Mouse (Mus musculus): ENCODE results near the gene G6pdx.
A peak's percentile ranks its signal among the peaks of the same experiment; 100 is the strongest.

G6pdx gene

GRCm38 (mm10) chrX:74428826-74429276 is at the start of gene G6pdx:
TSS of gene G6pdx (minus strand) at chrX:74429194.
- DNase-seq (ENCODE audit: low read depth in 2 of 2, low spot score in 2 of 2), result peak; percentile 82 to 86

DNA sequence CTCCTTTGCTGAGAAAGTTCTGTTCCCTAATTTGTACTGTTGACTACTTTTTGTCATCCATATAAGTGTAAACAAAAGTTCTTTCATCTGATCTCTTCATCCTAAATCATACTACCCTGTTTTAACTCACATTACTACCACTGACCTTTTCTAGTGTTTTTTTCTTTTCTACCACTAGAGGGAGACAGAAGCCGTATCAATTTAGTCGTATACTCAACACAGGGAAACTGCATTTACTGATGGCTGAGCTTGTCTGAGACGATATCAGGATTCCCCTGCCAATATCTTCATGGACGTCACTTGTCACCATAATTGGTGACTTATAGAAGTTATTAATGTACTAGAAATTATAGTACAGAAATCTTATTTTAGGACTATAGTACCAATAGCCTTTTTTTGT is 23.8 kb upstream of the G6pdx start:
- peak in 1 of 2 experiments; percentile 10 for DNase-seq (ENCODE audit: low read depth in 2 of 2, low spot score in 2 of 2)

DNA sequence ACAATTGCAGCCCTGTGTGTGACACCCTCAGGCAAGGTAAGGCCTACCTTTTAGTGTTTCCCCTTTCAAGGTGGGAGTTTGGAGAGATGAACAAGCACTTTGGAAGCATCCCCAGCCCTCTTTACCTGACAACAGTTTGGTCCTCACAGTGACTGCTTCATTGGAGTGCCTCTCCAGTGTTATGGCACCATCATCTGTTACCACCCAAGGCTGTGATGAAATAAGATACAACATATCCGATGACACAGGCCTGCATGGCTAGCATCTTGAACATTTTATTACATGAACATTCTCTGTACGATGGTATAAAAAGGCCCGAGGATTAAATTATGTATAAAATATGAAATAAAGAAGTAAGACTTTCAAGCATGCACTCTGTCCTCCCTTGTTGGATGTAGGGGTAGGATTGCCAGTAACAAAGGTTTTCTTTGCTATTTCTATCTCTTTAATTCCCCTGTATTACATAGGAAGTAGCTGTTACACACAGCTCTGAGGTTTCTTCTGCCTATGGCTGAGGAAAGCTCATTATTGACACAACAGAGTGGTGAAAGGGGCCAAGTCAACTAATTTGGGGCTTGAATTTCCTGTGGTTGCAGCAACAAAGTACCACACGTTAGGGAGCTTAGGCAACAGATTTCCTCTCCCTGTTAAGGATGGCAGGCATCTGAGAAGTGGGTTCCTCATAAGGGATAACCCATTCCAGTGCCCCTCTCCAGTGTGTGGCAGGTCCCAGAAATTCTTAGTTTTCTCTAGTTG is 22.3 kb upstream of the G6pdx start:
- DNase-seq (ENCODE audit: low read depth in 2 of 2, low spot score in 2 of 2), result no peak

- peak; percentile 48 to 58 for DNase-seq (ENCODE audit: low read depth in 2 of 2, low spot score in 2 of 2)
Measured at GRCm38 (mm10) chrX:74429290-74429821, 362 bp upstream of the G6pdx start.

GRCm38 (mm10) chrX:74428146-74428825 is 708 bp downstream of the G6pdx start:
- DNase-seq (ENCODE audit: low read depth in 2 of 2, low spot score in 2 of 2), result no peak

DNA sequence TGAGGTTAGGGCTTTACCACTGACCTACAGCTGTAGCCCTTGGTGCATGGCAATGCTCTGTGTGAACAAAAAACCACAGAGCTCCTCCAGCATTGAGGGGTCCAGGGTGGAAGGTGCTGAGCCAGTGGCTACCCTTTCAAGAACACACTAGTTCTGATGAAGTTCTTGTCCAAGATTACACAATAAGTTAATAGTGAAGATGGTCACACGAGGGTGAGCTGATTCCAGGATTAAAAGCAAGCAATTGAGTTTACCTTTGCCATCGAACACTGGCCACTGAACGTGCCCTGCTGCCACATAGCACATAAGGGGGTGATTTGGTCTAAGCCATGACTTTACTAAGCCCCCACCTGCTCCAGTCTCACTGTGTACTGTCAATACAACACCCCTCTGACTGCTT is 1.9 kb downstream of the G6pdx start:
- no peak for DNase-seq (ENCODE audit: low read depth in 2 of 2, low spot score in 2 of 2)

DNA sequence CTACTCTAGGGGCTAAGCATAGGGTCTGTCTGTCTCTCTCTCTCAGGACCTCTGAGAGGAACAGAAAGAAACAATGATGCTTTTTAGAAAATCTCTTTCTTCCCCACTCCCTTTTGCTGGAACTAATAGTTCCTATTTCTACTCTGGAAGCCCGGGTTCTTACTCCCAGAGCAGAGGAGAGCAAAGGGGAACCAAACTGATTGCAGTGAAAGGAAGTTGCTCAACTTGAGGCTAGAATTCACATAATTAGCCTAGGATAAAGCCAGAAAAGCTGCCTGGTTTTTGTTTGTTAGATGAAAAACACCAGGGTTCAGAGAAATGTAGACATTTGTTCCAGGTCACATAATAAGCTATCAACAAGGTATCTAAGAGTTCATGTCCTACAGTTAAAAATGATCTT is 2.7 kb downstream of the G6pdx start:
- DNase-seq (ENCODE audit: low read depth in 2 of 2, low spot score in 2 of 2), result no peak

- no peak for DNase-seq (ENCODE audit: low read depth in 2 of 2, low spot score in 2 of 2)
Measured at GRCm38 (mm10) chrX:74425195-74425594, 3.8 kb downstream of the G6pdx start.

GRCm38 (mm10) chrX:74424443-74424842 is 4.6 kb downstream of the G6pdx start:
- no peak for DNase-seq (ENCODE audit: low read depth in 2 of 2, low spot score in 2 of 2)

GRCm38 (mm10) chrX:74413377-74413776 is 15.6 kb downstream of the G6pdx start:
- DNase-seq (ENCODE audit: low read depth in 2 of 2, low spot score in 2 of 2), result peak; percentile 61 to 76

DNA sequence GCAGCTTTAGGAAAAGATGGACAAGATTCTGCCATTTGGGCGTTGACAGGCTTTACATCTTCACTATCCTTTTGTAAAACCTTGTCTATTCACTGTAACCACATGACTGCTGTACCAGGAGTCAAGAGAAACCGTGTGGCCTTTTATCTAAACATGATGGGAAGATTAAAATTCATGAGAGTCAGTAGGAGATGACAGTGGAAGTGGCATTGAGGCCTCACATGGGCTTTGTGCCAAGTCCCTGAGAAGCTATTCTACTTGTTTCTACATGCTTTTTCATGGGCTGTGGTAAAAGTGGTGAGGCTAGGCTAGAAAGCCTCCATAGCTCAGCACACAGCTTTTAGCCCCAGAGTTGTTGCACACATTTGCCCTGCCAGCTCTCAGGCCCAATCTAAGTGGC is 20.7 kb downstream of the G6pdx start:
- DNase-seq (ENCODE audit: low read depth in 2 of 2, low spot score in 2 of 2), result no peak

GRCm38 (mm10) chrX:74400136-74400535 is 28.9 kb downstream of the G6pdx start:
- DNase-seq (ENCODE audit: low read depth in 2 of 2, low spot score in 2 of 2), result no peak

GRCm38 (mm10) chrX:74392535-74393443 is 36.2 kb downstream of the G6pdx start, which contains the start of the genes Fam3a and Ikbkg:
TSS of gene Fam3a (minus strand) at chrX:74393272.
TSS of gene Ikbkg (plus strand) at chrX:74393290.
- peak; percentile 77 to 81 for DNase-seq (ENCODE audit: low read depth in 2 of 2, low spot score in 2 of 2)

- no peak for DNase-seq (ENCODE audit: low read depth in 2 of 2, low spot score in 2 of 2)
Measured at GRCm38 (mm10) chrX:74388153-74388552, 40.8 kb downstream of the G6pdx start.

DNA sequence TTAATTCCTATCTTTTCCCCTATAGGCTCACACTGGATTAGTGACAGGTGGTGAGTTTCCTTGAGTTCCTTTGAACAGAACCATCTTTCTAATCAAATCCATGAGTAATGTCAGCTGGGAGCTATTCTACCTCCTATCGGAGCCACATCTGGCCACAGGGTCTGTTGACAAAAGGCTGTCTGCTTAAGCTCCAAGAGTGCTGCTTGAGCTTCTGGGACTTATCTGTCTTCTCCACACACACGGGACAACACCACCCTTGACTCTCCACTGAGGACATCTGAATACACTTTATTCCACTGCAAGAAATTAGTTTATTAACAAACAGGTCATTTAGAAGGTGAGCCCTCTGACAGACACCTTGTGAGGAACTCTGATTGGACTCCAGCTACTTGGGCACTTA is 44.5 kb downstream of the G6pdx start:
- DNase-seq (ENCODE audit: low read depth in 2 of 2, low spot score in 2 of 2), result no peak

DNA sequence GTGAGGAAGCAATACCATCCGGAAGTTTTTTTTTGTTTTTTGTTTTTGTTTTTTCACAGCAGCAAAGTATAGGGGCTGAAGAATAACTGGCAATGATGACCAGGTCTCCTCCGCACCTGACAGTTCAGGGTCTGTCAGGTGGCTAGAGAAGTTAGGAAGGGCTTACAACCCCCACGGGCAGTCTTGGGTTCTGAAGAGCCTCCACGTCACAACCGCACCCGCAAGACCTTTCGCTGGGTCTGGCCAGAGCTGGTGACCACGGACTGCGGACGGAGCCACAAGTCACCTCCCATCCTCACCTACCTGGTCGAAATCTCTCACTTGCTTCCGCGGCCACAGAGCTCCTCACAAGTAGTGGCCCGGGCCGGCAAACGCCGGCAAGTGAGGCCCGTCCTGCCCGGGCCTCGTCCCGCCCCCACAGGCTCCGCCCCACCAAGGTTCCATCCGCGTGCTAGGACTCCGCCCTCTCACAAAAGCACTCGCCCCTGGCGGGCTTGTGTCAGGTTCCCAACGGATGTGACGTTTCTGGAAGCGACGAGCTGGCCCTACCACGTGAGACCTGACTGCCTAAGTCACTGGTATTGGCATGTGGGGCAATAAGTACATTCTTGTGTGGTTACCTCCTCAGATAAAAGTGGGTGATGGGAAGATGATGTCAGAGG is 56.0 kb downstream of the G6pdx start, which contains the start of the genes Ubl4a and Slc10a3:
TSS of gene Ubl4a (minus strand) at position 331 of the 662 bp plus-strand sequence.
TSS of gene Slc10a3 (minus strand) at position 462 of the 662 bp plus-strand sequence.
- peak; percentile 80 to 82 for DNase-seq (ENCODE audit: low read depth in 2 of 2, low spot score in 2 of 2)

GRCm38 (mm10) chrX:74368209-74368909 is 60.6 kb downstream of the G6pdx start:
- peak; percentile 24 to 33 for DNase-seq (ENCODE audit: low read depth in 2 of 2, low spot score in 2 of 2)

DNA sequence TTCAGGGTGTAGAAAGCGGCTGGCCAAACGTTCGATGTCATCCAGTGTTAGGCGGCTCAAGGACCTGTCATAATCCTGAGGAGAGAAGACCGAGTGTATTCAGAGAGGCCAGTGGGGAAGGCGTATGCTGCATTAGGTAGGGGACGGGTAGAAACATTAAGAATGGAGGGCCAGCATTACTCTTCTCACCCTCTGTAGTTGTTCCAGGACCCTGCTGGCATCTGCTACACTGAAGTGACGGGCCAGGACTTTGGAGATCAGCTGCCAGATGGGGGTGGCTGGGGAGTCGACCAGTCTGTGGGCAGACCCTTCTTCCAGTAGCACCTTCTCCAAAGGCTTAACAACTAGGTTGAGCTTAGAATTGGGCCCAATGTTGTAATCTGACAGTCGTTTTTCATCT is 61.5 kb downstream of the G6pdx start:
- no peak for DNase-seq (ENCODE audit: low read depth in 2 of 2, low spot score in 2 of 2)

All from CD8-positive naive resting alpha-beta T cell, adult 2 months (primary cell).